Mouse (Mus musculus) adrenal gland, postnatal 14 days (tissue): ENCODE measurements around the gene Scand1. TPM values are rescaled to one million over a fixed set of nuclear protein-coding genes. Genes with fewer than 3 reads are reported as not detected.

Source experiments
- DNase-seq: peaks from one replicate; pipeline ENCODE4 v3.0.0; 2021; ENCODE audit warnings: mixed read lengths
- microRNA-seq, 2 experiments: library from miRNA; unstranded; fragments of <30 nt; microRNA quantifications; one replicate each; pipeline ENCODE4 v1.2.0; 2021
- total RNA-seq: library from RNA; stranded (reverse); gene quantifications from 2 replicates; pipeline ENCODE4 v1.2.3, GENCODE M21; 2021

Scand1 gene
- total RNA-seq, 1 experiment from 2014 or later: 97.9 TPM

DNA sequence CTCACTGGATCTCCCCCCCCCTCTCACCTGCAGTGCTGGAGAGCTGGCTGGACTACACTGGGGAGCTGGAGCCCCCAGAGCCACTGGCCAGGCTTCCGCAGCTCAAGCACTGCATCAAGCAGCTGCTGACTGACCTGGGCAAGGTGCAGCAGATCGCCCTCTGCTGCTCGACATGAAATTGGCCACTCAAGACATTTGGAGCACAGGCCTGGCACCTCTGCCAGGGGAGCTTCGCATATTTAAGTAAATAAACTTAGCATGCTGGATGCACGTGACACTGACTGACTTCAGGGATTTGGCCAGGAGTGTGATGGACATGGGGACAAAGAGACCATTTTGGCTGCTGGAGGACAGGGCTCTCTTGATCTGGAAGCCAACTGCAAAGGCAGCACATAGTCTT, 5.2 kb downstream of the Scand1 start:
- DNase-seq: peak; percentile 21

DNA sequence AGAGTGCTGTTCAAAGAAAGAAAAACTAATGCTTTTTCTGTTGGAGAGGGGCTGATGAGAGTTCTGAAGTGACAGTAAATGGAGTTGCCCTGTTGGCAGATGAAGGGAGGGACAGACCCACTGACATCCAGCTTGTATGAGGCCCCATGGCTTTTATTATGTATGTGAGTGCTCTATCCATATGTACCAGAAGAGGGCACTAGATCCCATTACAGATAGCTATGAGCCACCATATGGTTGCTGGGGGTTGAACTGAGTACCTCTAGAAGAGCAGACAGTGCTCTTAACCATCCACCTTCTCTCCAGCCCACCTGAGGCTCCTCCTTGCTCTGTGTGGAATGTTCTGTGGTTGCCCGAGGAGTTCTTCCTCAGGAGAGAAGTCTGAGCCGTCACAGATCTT, 6.7 kb downstream of the Scand1 start:
- no peak for DNase-seq

DNA sequence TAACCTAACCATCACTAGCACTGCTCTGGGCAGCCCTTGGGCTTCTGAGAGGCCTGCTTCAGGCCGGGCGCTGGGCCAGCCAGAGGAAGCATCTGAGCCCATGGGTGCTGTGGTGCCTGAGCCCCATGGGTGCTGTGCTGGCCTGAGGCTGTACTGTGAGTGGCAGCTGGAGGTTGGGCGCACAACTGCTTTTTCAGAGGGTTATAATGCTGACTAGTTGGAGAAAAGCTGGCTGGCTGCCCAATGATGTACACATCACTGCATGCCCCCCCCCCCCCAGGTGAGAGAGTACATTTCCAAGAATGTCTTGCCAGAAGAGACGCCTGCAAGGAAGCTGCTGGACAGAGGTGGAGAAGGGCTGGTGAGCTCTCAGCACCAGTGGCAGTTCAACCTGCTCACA, 8.2 kb downstream of the Scand1 start:
- DNase-seq: no peak

DNA sequence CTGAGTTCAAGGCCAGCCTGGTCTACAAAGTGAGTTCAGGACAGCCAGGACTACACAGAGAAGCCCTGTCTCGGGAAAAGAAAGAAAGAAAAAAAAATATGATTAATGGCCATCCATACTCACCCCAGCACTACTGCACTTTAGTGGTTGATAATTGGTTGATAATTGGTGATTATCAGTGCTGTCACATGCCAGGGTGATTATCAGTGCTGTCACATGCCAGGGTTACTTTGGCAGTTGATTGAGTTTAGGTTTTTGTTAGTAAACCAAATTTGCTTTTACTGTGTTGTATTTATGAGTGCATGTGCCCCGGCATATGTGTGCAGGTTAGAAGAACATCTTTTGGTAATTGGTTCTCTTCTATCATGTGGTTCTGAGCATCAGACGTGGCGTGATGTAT, 10.4 kb downstream of the Scand1 start:
- DNase-seq: no peak

DNA sequence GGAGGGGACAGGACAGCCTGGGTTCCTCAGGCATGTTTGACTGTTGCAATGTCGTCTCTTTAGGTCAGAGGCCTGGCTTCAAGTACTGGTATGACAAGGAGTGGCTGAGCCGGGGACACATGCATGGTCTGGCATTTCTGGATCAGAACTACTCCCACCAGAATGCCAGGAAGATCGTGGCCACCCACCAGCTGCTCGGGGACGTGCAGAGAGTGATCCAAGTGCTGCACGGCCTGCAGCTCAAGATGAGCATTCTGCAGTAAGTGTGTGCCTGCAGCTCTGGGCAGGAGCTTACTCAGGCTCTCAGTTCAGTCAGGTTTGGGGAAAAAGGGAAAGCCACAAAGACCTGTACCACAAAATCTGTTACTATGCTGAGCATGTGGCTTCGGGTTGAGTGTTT, 14.0 kb downstream of the Scand1 start:
- no peak for DNase-seq

DNA sequence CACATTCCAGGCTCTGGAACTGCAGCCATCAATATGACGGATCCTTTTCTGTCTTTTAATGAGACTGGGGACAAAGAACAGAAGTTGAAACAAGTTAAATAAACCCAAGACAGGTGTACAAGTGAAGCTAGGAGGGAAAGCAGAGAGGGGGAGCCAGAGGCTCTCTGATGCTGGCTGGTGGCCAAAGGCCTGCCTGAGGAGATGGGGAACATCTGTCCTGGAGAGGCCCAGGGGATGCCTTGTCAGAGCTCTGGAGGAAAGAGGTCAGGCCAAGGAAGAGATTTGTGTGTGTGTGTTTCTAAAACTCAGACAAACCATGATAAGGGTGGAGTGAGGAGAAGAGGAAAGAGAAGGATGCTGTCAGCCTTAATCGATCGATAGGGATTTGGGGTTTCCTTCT, 14.9 kb downstream of the Scand1 start:
- no peak for DNase-seq

DNA sequence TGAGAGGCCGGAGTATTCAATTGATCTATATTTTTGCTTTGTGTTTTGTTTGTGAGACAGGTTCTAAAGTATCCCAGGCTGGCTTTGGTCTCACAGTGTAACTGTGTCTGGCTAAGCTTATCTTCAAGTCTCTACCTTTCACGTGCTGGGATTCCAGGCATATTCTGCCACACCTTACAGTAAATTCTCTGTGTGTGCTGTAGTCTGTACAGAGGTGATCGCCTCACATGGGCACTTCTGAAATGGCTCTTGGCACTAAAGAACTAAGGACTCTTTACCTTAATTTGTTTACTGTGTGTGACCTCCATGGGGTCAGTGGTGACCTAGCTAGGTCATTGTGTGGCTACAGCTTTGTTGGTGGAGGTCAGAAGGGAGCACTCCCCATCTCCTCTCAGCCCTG, 16.3 kb downstream of the Scand1 start:
- no peak for DNase-seq

DNA sequence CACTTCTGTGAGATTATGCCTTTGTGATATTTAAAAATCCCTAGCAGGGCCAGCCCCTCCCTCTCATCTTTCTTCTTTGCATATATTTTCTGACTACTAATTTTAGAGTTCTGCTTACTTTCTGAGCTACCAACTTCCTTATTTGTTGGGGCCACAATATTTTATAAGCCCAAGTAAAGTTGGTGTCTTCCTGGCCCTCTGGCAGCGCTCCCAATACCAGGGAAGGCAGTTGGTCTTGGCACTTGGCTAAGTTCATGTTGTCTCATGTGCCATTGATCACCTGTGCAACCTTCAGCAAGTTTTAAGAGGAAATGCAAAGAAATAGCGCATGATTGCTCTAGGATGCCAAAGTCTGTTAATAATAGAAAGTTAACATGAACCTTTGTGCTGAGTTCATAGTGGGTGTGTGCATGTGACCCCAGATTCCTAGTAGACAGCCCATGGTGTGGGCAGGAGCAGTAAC, 16.9 kb downstream of the Scand1 start:
- no peak for DNase-seq

DNA sequence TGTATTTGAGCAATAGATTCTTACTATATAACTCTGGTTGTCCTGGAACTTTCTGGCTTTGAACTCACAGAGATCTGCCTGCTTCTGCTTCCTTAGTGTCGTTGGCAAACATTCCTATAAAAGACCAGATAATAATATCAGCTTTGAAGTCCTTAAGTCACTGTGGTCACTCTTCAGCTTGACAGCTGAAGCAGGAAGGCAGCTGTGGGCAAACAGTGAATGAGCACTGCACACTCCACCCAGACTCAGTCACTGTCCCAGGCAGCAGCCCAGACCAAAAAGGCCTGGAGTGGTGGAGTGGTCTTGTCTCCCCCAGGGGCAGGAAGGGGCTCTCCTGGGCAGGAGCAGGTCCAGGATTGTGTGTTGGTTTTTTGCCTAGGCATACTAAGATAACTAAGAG, 20.5 kb downstream of the Scand1 start:
- DNase-seq: no peak

DNA sequence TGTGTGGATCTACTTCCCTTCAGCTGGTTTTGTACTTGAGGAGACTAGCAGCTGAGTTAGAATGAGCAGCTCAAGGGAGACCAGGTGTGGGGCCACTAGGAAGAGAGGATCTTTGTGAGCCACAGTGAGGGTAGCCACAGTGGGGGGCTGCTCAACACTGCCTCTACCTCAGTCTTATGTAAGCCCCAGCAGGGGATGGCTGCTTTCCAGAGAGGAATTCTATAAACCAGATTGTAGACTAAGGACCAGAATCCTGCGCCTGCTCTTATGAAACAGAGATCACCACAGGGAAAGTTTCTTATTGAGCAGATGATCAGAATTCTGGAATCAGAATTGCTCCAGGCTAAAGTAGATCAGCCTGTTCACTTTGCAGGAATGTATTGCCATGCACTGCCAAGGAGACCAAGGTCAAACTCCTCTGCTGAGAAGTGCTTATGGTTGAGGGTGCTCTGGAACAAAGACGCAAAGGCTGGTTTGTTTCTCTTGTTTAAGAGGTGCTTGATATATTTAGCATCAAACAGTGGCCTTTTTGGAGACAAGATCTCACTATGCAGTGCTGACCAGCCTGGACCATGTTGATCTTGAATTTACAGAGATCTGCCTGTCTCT, 22.8 kb downstream of the Scand1 start:
- peak; percentile 32 for DNase-seq

DNA sequence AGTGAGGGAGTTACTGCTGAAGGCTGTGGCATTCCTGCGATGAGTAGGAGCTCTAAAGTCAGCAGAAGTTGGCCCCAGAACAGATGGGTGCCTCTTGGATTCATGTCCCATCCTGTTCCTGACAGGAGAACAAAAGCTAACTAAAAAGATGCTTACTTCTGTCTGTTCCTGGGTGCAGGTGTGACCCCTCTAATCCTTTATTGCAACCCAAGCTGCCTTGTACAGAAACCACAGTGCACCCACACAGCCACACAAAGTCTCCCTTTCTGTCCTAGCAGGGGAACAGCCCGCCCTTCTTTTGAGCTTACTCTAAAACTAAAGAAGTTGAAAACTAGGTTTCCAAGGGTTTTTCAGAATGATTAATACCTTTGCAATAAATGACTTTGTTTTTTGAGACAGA, 24.3 kb downstream of the Scand1 start:
- DNase-seq: no peak

DNA sequence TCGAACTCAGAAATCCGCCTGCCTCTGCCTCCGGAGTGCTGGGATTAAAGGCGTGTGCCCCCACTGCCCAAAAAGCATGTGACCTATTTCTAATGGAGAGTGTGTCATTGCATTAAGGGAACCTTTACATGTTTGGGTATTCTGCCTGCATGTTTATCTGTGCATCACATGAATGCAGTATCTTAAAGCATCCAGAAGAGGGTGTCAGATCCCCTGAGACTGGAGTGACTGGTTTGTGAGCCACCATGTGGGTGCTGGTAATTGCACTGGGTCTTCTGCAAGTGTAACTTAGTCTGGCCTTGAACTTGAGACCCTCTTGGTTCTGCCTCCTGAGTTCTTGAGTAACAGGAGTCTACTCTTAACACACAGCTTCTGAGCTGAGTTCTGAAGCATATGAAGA, 25.8 kb downstream of the Scand1 start:
- DNase-seq: no peak

DNA sequence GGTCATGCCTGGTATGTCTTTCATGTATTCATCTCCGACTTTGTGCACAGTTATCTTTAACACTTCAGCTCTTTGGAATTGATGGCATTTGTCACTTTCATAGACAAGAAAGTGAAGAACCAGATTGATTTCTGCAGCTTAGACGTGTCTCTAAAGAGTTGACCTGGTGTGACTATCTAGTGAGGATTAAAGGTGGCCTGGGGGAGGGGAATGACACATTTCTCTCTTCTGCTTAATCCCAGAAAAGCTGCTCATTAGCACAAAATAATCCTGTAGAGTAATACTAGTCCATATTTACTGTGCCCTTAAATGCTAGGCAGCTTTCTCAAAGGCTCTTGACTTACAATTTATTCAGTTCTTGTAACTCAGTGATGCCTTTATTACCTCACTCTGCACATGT, 27.3 kb downstream of the Scand1 start:
- no peak for DNase-seq

DNA sequence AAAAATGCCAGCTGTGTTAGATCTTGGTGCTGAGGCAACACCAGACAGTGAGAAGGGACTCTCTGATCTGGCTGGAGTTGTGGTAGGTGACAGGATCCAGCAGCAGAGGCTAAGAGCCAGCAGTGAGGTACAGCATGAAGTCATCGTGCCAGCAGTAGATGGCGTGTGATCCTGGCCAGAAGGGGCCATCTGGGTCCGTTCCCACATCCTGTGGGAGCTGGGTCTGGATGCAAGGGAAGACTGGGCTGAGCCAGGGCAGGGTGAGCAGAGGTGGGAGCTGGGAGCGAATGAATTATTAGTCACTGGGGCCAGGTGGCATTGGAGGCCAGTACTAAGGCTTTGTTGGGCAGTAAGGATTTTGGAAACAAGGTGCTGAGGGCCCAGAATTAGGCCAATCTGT, 31.3 kb downstream of the Scand1 start:
- DNase-seq: peak; percentile 32

DNA sequence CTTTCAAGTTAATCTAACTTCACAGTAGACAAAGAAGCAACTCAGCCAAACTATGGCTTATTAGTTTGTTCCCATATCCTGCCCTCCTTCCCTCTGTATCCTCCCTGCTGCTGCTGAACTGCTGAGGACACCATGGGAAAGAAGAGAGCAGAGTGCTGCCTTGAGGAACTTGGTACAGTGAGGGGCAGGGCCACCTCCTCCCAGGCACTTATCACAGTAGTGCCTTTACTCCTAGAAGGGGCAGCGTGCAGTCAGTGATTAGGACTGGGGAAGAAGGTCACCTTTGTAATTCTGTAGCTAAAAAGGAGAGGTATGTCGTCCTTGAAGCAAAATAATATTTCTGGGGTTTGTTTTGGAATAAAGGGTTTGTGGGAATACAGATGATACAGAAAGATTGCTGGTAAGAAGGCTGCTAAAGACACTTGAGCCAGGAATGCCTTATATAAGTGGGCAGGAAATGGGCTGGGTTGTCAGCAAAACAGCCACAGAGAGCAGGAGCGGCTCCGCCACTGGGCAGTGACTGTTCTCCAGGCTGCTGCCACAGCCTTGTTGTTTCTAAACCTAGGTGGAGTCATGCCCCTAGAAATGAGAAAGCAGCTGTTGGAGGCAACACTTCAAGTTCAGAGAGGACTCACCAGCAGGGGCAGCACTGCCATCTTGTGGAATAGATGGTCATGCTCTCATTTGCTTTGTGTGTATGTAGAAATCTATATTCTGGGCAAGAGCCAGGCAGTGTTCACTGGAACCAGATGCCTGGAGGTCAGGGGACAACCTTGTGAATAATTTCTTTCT, 34.1 kb downstream of the Scand1 start:
- peak; percentile 90 for DNase-seq

DNA sequence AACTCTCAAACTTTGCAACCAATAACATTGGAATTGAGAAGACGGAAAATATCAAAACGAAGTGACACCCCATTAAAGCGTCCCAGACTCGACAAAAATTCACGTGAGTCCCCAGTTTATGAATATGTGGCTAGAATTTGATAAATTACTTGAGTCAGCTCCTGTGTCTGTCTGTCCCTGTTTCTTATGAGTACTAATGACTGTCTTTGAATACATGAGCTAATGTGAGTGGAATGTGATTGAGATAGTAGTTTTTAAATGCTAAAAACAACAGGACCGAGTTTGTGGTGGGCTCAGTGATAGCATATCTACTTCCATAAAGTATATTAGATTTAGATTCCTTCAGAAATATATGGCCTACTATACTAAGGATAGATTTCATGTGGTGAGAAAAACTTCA, 40.0 kb downstream of the Scand1 start:
- no peak for DNase-seq

DNA sequence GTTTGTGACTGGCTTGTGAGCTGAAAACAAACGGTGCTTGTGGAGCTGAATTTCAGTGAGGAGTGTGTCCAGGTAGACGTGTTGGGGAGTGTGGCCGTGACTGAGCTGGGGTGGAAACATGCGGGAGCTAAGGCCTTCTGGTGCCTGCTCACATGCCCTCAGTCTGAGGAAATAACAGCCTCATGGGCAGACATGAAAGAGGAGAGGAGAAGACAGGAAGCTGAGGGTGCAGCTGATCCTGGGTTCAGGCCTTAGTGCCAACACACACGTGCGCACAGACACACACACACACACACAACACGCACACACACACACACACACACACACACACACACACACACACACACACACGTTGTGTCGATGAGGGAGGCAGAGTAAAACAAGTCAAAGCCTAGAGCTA, 44.9 kb downstream of the Scand1 start:
- DNase-seq: no peak

DNA sequence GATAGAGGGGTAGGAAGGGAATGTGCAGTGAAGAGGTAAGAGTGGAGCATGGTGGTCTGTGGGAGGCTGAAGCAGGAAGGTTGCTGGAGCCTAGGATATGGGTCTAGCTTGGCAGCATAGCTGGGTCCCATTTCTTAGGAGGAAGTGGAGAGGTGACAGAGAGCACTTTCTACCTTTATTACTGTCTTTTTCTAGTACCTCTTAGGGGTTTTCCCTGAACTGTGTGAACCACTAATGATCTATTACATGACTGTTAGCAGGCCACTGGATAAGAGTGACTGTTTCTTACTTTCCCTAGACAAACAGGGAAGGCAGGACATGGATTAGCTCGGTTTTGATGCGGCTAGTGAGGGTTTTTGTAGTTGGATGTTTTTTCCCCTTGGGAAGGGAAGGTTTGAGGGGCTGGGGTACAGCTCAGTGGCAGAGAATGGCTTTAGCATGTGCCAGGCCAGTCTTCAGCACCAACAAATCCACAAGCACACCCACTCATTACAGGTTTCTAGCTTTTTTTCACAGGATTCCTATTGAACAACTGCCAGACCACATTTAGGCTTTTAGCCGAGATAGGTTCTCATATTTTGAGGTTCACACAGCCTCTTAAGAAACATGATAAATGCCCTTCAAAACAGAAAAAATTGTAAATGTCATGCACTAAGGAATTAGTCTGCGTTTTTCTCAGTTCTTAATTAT, 49.2 kb downstream of the Scand1 start:
- no peak for DNase-seq

Small RNA genes lying within 50 kb of the gene (microRNA-seq; reads per million reads assigned to microRNA genes)
- gene Gm22759: 0 reads per million in 2 experiments

Other genes with a start within 250 kb of the Scand1 start
- gene Spag4, start 247.5 kb downstream of the Scand1 start, total RNA-seq: 4.2 and 6.0 TPM in 2 replicates
- 42.4 and 48.1 TPM in 2 replicates for gene Cpne1, start 200.7 kb downstream of the Scand1 start, total RNA-seq
- gene Rbm12, start 200.7 kb downstream of the Scand1 start, total RNA-seq: 30.4 and 32.4 TPM in 2 replicates
- 18.3 and 23.2 TPM in 2 replicates for gene Gm28036, start 185.6 kb downstream of the Scand1 start, total RNA-seq
- 378 and 386 TPM in 2 replicates for gene Romo1, start 168.7 kb downstream of the Scand1 start, total RNA-seq
- 71.2 and 77.5 TPM in 2 replicates for gene Nfs1, start 168.5 kb downstream of the Scand1 start, total RNA-seq
- 338 and 382 TPM in 2 replicates for gene Rbm39, start 132.5 kb downstream of the Scand1 start, total RNA-seq
- 40.9 and 44.4 TPM in 2 replicates for gene Phf20, start 116.2 kb downstream of the Scand1 start, total RNA-seq
- gene Cnbd2, start 405 bp downstream of the Scand1 start, total RNA-seq: 1.5 and 2.6 TPM in 2 replicates
- gene Epb41l1, start 108.2 kb upstream of the Scand1 start, total RNA-seq: 47.4 and 56.8 TPM in 2 replicates
- 26.5 and 28.1 TPM in 2 replicates for gene Aar2, start 234.9 kb upstream of the Scand1 start, total RNA-seq